Mouse (Mus musculus) midbrain, embryonic 14.5 days (tissue): ENCODE measurements around the gene Mis12. TPM values are rescaled to one million over a fixed set of nuclear protein-coding genes. Genes with fewer than 3 reads are reported as not detected.

Experiments
- ATAC-seq: fragments of 200-750 bp; cut with Nextera tagmentation; 2 replicates; pipeline ENCODE4 v1.8.0; 2017; ENCODE audit warnings: moderate number of reproducible peaks, moderate library complexity; ENCODE audit not compliant: low FRiP score, low TSS enrichment
- DNase-seq: peaks from one replicate; pipeline ENCODE4 v3.0.0-alpha.2; 2015
- H3K27ac ChIP-seq: fragments of 300-500 bp; sonication (generic); replicated peaks from 2 replicates; pipeline ENCODE4 v1.5.1; 2014; ENCODE audit warnings: mild to moderate bottlenecking, low read depth, low read length, moderate library complexity
- H3K27me3 ChIP-seq: fragments of 300-500 bp; sonication (generic); 2 replicates; pipeline ENCODE4 v1.6.1; 2014; ENCODE audit warnings: low read length, control low read depth, mixed read lengths; ENCODE audit not compliant: control insufficient read depth, insufficient read depth
- H3K36me3 ChIP-seq: fragments of 300-500 bp; sonication (generic); 2 replicates; pipeline ENCODE4 v1.6.1; 2014; ENCODE audit warnings: low read length, control low read depth; ENCODE audit not compliant: control insufficient read depth, insufficient read depth
- H3K4me1 ChIP-seq: fragments of 300-500 bp; sonication (generic); 2 replicates; pipeline ENCODE4 v1.6.1; 2014; ENCODE audit warnings: mild to moderate bottlenecking, antibody characterized with exemption, low read length, control low read depth; ENCODE audit not compliant: control insufficient read depth, insufficient read depth
- H3K4me2 ChIP-seq: fragments of 300-500 bp; sonication (generic); 2 replicates; pipeline ENCODE4 v1.6.1; 2014; ENCODE audit warnings: mild to moderate bottlenecking, low read length, moderate library complexity
- H3K4me3 ChIP-seq: fragments of 300-500 bp; sonication (generic); replicated peaks from 2 replicates; pipeline ENCODE4 v1.5.1; 2014; ENCODE audit warnings: low read depth, low read length
- H3K9ac ChIP-seq: fragments of 300-500 bp; sonication (generic); replicated peaks from 2 replicates; pipeline ENCODE4 v1.6.1; 2014; ENCODE audit warnings: mild to moderate bottlenecking, low read length, moderate library complexity
- H3K9me3 ChIP-seq: fragments of 300-500 bp; sonication (generic); 2 replicates; pipeline ENCODE4 v1.6.1; 2016; ENCODE audit warnings: low read length, control low read depth, mixed read lengths; ENCODE audit not compliant: control insufficient read depth
- WGBS: fragments of 180-500 bp; shearing (Covaris S2); extraction: QIAGEN DNeasy Blood & Tissue Kit; methylation state at CpG from one replicate; pipeline ENCODE4 v1.1.7; 2014; 5-methylcytosine and 5-hydroxymethylcytosine counted together
- polyA plus RNA-seq: library from polyadenylated mRNA; unstranded; fragments of >200 nt; fragmentation: Nextera tagmentation; extraction: Ambion mirVana; gene quantifications from 2 replicates; pipeline ENCODE4 v1.2.1, GENCODE M21; 2014

Gene Mis12
- polyA plus RNA-seq, 1 experiment from 2014 or later = 29.7 TPM

- Histone ChIP-seq H3K4me2 (peak overlapping the region; percentile 83), H3K27ac (peak overlapping the region; percentile 97), H3K36me3 (peaks cover 8% of the 10 kb centered on the region), H3K9me3 (no peaks in the 10 kb centered on the region), H3K4me3 (peak overlapping the region; percentile 57), H3K4me1 (peaks cover 21% of the 10 kb centered on the region), H3K27me3 (no peaks in the 10 kb centered on the region), H3K9ac (peak overlapping the region; percentile 76)
- DNase-seq (peak; percentile 76), ATAC-seq (peak; percentile 47; the same call in 1 of the 2 replicates)
- under 1% methylated on average over 26 of the region's 26 CpGs for WGBS
These were observed 13.2 kb downstream of the Mis12 start for GRCm38 (mm10) chr11:71032491-71033162.

DNA sequence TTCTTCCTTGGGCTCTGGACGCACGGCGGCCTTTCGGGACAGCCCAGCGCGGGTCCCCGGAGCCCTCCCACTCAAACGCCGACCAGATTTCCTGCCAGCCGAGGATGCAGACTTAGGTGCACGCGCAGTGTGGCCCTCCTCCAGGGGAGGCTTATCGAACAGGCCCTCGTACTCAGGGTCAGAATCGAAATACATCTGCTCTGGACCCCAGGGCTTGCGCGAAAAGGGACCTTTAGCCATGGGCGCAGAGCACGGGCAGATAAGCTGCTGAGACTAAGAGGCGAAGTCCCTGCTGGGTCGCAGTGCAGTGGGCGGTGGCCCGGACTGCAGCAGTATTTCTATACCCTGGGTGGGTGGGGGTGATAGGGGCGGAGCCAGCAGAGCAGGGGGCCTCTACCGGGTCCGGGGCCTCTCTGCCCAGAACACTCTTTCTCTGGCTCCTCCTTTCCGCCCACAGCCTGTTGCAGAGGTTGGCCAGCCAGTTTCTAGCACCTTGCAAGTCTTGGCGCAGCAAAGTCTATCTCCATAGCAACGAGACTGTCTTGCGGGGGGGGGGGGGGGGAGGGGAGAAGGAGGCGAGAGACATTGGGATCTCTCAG, 13.9 kb downstream of the Mis12 start, which contains the start of gene 6330403K07Rik:
TSS of gene 6330403K07Rik (minus strand) at position 351 of the 599 bp plus-strand sequence.
- ATAC-seq (peak; percentile 97), DNase-seq (peak; percentile 90)
- Histone ChIP-seq H3K4me1 (peaks cover 21% of the 10 kb centered on the region), H3K9me3 (no peaks in the 10 kb centered on the region), H3K4me2 (peak within 1 kb of the TSS; percentile 83), H3K27me3 (no peaks in the 10 kb centered on the region), H3K27ac (peak within 1 kb of the TSS; percentile 97), H3K4me3 (peak within 1 kb of the TSS; percentile 57), H3K9ac (peak within 1 kb of the TSS; percentile 76), H3K36me3 (0 out of 2 replicates have a peak, but pooled peaks cover 2% of the 10 kb centered on the region)
- WGBS = under 1% methylated on average over 31 of the region's 31 CpGs

DNA sequence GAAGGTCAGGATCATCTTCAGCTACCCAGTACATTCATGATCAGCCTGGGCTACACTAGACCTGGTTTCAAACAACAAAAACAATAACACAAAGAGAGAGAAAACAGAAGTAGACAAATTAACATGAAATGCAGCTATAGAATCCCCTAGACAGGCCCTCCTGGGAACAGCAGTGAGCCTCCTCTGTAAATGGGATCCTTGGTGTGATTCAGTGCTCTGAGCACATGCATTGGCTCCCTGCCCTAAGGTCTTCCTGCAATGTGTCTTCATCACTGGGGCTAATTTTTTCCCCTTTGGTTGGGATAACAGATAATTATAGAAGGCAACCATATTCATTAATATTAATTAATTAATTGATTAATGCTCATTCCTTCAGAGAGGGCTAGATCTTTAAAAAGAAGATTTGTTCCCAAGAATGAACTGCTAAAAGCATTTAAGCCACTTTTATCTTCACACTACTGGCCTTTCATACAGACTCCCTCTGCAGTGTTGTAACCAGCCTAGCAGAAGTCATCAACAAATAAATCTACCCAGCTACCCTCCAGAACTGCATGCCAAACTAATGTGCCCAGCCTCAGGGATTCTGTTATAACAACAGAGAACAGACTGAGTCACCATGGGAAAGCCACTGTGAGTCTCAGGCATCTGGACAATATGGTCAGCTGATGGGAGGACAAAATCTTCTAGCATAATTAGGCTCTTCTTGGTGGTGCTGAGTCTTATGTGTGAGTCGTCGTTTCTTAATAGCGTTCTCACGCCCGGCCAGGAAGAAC, 20.3 kb downstream of the Mis12 start:
- WGBS = 98% methylated on average over 5 of the region's 5 CpGs
- 0 out of 2 replicates have a peak, but pooled peaks cover 3% of the 10 kb centered on the region for H3K4me1 ChIP-seq
- no peak overlapping the region for H3K4me2 ChIP-seq
- no peaks in the 10 kb centered on the region for H3K9me3 ChIP-seq
- ATAC-seq (no peak), DNase-seq (no peak)
- no peaks in the 10 kb centered on the region for H3K27me3 ChIP-seq
- H3K36me3 ChIP-seq = no peaks in the 10 kb centered on the region
- H3K27ac ChIP-seq = no peak overlapping the region
- no peak overlapping the region for H3K9ac ChIP-seq
- no peak overlapping the region for H3K4me3 ChIP-seq

- Histone ChIP-seq H3K9ac (no peak overlapping the region), H3K4me1 (no peaks in the 10 kb centered on the region), H3K27ac (no peak overlapping the region), H3K36me3 (no peaks in the 10 kb centered on the region), H3K9me3 (no peaks in the 10 kb centered on the region), H3K4me3 (no peak overlapping the region), H3K27me3 (no peaks in the 10 kb centered on the region), H3K4me2 (no peak overlapping the region)
- WGBS = 3% methylated on average over 1 of the region's 1 CpGs
- peak; percentile 85 for DNase-seq
- no peak for ATAC-seq
These were observed 33.1 kb downstream of the Mis12 start for GRCm38 (mm10) chr11:71052554-71052953.

DNA sequence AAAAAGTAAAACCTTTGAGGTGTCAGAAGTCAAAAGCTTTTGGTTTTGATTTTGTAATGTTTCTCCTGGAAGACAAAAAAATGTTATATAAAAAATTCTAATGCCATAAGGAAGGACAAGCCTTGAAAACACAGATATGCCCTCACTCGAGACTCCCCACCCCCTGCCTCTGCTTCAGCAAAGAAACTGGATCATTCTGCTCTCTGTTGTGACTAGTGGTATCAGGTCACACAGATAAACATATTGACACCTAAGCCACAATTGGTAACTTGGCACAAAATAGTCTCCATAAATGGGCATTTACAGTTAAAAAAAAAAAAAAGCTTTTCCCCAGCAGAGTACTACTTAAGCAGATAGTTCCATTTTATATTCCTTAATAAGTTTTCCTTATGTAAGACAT, 56.9 kb downstream of the Mis12 start:
- DNase-seq = no peak
- no peak for ATAC-seq

More for the DNA sequence above, 56.9 kb downstream of the Mis12 start:
- Histone ChIP-seq H3K9ac (no peak overlapping the region), H3K36me3 (no peaks in the 10 kb centered on the region), H3K9me3 (no peaks in the 10 kb centered on the region), H3K4me2 (no peak overlapping the region), H3K4me3 (no peak overlapping the region), H3K27ac (no peak overlapping the region), H3K27me3 (no peaks in the 10 kb centered on the region), H3K4me1 (no peaks in the 10 kb centered on the region)
- 83% methylated on average over 1 of the region's 1 CpGs for WGBS

Other genes starting within 250 kb of the Mis12 start
- gene Scimp, start 207.0 kb upstream of the Mis12 start, polyA plus RNA-seq = 0.39 TPM in 1 of 2 replicates, not detected in the other
- 69.9 and 77.0 TPM in 2 replicates for gene Rabep1, start 174.8 kb upstream of the Mis12 start, polyA plus RNA-seq
- 116 and 140 TPM in 2 replicates for gene Nup88, start 49.6 kb upstream of the Mis12 start, polyA plus RNA-seq
- gene Rpain, start 49.4 kb upstream of the Mis12 start, polyA plus RNA-seq = 62.9 and 75.8 TPM in 2 replicates
- 170 and 178 TPM in 2 replicates for gene C1qbp, start 36.6 kb upstream of the Mis12 start, polyA plus RNA-seq
- gene Dhx33, start 15.2 kb upstream of the Mis12 start, polyA plus RNA-seq = 12.4 and 17.1 TPM in 2 replicates
- 23.3 and 35.7 TPM in 2 replicates for gene Derl2, start 230 bp downstream of the Mis12 start, polyA plus RNA-seq
- 317 and 572 TPM in 2 replicates for gene 6330403K07Rik, start 13.9 kb downstream of the Mis12 start, polyA plus RNA-seq
- not detected in 2 replicates for gene Nlrp1a, start 125.1 kb downstream of the Mis12 start, polyA plus RNA-seq
- not detected in 2 replicates for gene Nlrp1b, start 211.1 kb downstream of the Mis12 start, polyA plus RNA-seq